Mouse (Mus musculus): ENCODE measurements around the gene Cdh18.

DNA sequence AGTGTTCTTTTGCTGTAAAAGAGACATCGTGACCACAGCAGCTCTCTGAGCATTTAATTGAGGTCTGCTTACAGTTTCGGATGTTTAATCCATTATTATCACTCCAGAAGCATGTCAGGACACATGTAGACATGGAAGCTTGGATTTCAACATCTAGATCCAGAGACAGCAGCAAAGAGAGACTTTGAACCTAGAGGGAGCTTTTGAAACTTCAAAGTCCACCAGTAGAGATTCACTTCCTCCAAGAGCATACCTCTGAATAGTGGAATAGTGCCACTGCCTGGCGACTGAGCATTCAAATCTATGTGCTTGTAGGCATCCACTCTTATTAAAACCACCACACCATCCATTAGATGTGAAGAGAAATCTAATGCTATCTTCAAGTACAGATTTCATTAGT is 588.1 kb downstream of the Cdh18 start:
- TF ChIP-seq GATA1 (IDR thresholded peaks at IDR 0.05; ENCODE audit: borderline replicate concordance, low read length) (no peak), FLI1 (IDR thresholded peaks at IDR 0.05; ENCODE audit: low read length) (no peak)

Data from megakaryocyte, embryonic 14.5 days (primary cell).